Mouse (Mus musculus): ENCODE results near the gene Dbndd2. TPM values are rescaled to one million over a fixed set of nuclear protein-coding genes. Genes with fewer than 3 reads are reported as not detected.

Dbndd2 gene
- 7.4 and 16.5 TPM in 2 replicates for polyA plus RNA-seq (2016; fragmentation: Nextera tagmentation; extraction: Ambion mirVana)

DNA sequence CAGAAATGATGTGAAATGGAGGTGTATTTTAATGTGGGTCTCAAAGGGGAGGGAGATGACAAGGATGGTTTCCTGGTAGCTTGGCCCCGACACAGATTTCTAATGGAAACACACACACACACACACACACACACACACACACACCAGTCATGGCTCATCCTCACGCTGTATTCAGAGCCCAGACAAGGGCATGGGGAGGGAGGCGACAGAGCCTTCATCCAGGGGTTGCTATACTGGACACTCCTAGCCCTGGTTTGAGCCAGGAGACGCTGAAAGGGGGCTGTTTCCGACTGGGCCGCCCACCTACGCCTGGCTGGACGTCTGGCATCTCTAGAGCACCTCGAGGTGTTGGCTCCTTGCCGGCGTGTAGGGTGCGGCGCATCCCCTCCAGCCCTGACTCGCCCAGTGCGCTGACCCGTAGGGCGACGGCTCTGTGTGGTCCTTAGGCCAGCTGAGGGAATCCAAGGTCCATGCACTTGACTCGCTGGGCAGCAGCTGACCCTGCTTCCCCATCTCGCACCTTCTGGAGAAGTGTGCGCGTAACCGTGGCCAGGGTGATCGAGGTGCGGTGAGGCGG is at the start of gene Dbndd2:
Gene Dbndd2 (plus strand): TSS at position 426 of the 577 bp plus-strand sequence.
- peak within 1 kb of the TSS; percentile 96 for H3K4me3 ChIP-seq
- peaks cover 10% of the 10 kb centered on the region for H3K36me3 ChIP-seq
- peaks cover 49% of the 10 kb centered on the region for H3K27me3 ChIP-seq (ENCODE audit: insufficient read depth, poor library complexity, severe bottlenecking)
- WGBS, result 3% methylated on average over 26 of the region's 26 CpGs
- peaks cover 25% of the 10 kb centered on the region for H3K4me1 ChIP-seq
- H3K9me3 ChIP-seq, result no peaks in the 10 kb centered on the region
- no peak for DNase-seq (ENCODE audit: low spot score)
- peak within 1 kb of the TSS; percentile 91 for H3K27ac ChIP-seq

DNA sequence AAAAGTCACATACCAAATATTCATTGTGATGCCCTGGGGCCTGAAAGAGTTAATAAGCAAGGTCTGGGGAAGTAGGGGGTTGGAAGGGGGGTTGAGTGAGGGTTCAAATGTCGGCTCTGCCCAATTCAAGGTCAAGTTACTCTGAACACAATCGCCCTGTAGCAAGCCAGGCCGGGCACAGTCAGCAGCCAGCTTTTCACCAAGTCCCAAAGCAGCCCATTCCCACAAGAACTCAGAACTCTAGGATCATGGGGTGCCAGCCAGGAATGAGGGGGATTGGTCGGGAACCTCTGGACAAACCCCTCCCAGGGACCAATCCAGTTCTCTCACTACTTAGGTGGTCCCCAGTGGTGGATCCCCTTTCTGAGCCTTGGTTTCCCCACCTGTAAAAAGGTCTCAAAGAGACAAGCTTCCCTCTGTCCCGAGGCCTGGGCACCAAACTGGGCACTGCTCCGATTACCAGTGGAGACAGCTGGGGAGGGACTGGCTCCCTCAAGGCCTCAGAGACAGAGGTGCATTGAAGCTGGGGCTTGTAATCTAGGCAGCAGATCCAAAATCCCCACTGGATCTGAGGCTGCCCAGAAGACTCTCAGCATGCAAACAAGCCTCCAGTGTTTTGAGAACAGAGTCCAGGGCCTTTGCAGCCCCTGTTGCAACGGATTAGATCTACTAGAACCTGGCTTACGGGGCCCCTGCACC is 49.5 kb upstream of the Dbndd2 start:
- H3K27me3 ChIP-seq (ENCODE audit: insufficient read depth, poor library complexity, severe bottlenecking), result peaks cover 12% of the 10 kb centered on the region; the same call in 1 of the 2 replicates
- H3K4me1 ChIP-seq, result peaks cover 85% of the 10 kb centered on the region
- 25% methylated on average over 8 of the region's 8 CpGs for WGBS
- H3K4me3 ChIP-seq, result no peak overlapping the region
- no peaks in the 10 kb centered on the region for H3K9me3 ChIP-seq
- no peaks in the 10 kb centered on the region for H3K36me3 ChIP-seq
- peak overlapping the region; percentile 77 for H3K27ac ChIP-seq
- DNase-seq (ENCODE audit: low spot score), result no peak

DNA sequence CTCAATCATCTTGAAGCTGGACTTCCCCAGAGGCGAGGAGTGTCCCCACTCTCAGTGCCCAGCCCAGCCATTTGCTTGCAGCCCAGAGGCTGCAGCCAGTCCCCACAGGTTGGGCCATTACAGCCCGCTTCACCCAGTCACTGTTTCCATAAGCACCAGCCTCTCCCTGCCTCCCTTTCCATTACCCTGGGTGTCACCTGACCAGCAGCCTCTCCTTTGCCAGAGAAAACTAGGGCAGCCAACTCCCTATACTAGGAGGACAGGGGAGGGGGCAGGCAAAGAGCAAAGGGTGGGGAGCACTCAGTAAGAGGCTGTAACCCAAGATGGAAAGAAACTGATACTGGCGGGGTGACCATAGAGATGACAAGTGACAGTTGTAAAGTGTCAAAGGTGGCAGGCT is 48.9 kb upstream of the Dbndd2 start:
- H3K4me3 ChIP-seq, result no peak overlapping the region
- H3K27me3 ChIP-seq (ENCODE audit: insufficient read depth, poor library complexity, severe bottlenecking), result peaks cover 16% of the 10 kb centered on the region; the same call in 1 of the 2 replicates
- no peaks in the 10 kb centered on the region for H3K9me3 ChIP-seq
- WGBS, result 34% methylated on average over 3 of the region's 3 CpGs
- no peak for DNase-seq (ENCODE audit: low spot score)
- H3K36me3 ChIP-seq, result no peaks in the 10 kb centered on the region
- peak overlapping the region; percentile 77 for H3K27ac ChIP-seq
- peaks cover 85% of the 10 kb centered on the region for H3K4me1 ChIP-seq

DNA sequence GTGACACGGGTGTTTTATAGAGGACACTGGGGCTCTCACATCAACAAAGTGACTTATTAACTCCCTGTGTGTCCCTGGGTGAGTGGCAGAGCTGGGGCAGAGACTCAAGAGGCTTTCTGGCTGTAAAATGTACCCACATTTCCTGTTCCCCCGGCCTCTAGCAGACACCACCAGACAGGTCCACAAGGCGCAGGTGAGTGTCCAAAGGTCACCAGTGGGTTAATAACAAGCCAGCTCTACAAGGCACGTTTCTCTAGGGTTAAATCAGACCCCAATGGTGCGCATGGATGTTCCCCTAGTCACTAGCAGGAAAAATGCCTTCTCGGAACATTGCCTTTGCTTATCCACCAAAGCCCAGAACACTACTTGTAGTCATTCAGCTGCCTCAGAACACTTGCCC is 48.2 kb upstream of the Dbndd2 start:
- H3K4me1 ChIP-seq, result peaks cover 84% of the 10 kb centered on the region
- H3K27me3 ChIP-seq (ENCODE audit: insufficient read depth, poor library complexity, severe bottlenecking), result peaks cover 16% of the 10 kb centered on the region; the same call in 1 of the 2 replicates
- no peak for DNase-seq (ENCODE audit: low spot score)
- 68% methylated on average over 6 of the region's 6 CpGs for WGBS
- no peaks in the 10 kb centered on the region for H3K36me3 ChIP-seq
- H3K9me3 ChIP-seq, result no peaks in the 10 kb centered on the region
- no peak overlapping the region for H3K27ac ChIP-seq
- no peak overlapping the region for H3K4me3 ChIP-seq

DNA sequence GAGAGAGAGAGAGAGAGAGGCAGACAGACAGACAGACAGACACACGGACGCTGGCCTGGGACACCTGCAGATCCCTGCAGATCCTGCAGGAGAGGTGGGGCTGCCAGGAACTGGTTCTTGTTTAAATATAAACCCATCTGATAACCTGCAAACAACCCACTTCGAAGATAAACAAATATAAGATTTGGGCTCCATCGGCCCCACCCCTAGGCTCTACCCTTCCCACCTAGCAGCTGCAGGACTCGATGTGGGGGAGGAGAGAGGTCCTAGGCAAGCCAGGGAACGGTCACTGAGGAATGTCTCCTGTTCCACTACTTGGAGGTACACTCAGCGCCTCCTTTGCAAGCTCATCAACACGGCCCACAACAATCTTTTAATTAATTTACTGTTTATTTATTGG is 47.6 kb upstream of the Dbndd2 start:
- DNase-seq (ENCODE audit: low spot score), result no peak
- Histone ChIP-seq H3K36me3 (no peaks in the 10 kb centered on the region), H3K27me3 (ENCODE audit: insufficient read depth, poor library complexity, severe bottlenecking) (peaks cover 16% of the 10 kb centered on the region; the same call in 1 of the 2 replicates), H3K27ac (no peak overlapping the region), H3K4me3 (no peak overlapping the region), H3K9me3 (no peaks in the 10 kb centered on the region), H3K4me1 (peaks cover 82% of the 10 kb centered on the region)
- WGBS, result 45% methylated on average over 8 of the region's 8 CpGs

DNA sequence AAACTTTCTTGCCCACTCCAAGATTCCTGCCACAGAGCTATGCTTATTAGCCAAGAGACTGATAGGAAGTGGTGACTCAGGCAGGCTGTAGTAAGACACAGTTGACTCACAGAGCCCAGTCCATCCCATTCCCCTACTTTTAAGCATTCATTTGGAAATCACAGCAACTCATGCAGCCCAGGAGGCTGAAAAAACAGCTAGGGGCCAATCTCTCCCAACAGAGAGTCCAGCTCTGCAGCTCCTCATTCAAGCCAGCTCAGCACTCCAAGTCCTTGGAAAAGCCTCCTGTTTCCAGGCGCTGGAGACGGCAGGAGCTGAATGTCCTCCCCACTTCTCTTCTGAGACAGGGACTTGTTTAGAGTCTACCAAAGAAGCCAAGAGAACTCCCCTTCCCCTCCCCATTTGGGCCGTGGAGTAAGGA is 46.9 kb upstream of the Dbndd2 start:
- Histone ChIP-seq H3K27ac (no peak overlapping the region), H3K36me3 (no peaks in the 10 kb centered on the region), H3K4me3 (no peak overlapping the region), H3K9me3 (no peaks in the 10 kb centered on the region), H3K4me1 (peaks cover 77% of the 10 kb centered on the region), H3K27me3 (ENCODE audit: insufficient read depth, poor library complexity, severe bottlenecking) (peaks cover 16% of the 10 kb centered on the region; the same call in 1 of the 2 replicates)
- 52% methylated on average over 3 of the region's 3 CpGs for WGBS
- DNase-seq (ENCODE audit: low spot score), result no peak

- Histone ChIP-seq H3K27me3 (ENCODE audit: insufficient read depth, poor library complexity, severe bottlenecking) (peaks cover 16% of the 10 kb centered on the region; the same call in 1 of the 2 replicates), H3K4me3 (no peak overlapping the region), H3K4me1 (peaks cover 70% of the 10 kb centered on the region), H3K27ac (0 out of 2 replicates have a peak overlapping the region, but pooled peaks have one; percentile 5), H3K9me3 (no peaks in the 10 kb centered on the region), H3K36me3 (no peaks in the 10 kb centered on the region)
- 74% methylated on average over 5 of the region's 5 CpGs for WGBS
- DNase-seq (ENCODE audit: low spot score), result no peak
Measured at GRCm38 (mm10) chr2:164440314-164440713, 45.6 kb upstream of the Dbndd2 start.

GRCm38 (mm10) chr2:164441155-164441554 is 44.8 kb upstream of the Dbndd2 start:
- Histone ChIP-seq H3K9me3 (no peaks in the 10 kb centered on the region), H3K36me3 (no peaks in the 10 kb centered on the region), H3K27me3 (ENCODE audit: insufficient read depth, poor library complexity, severe bottlenecking) (peaks cover 16% of the 10 kb centered on the region; the same call in 1 of the 2 replicates), H3K4me1 (peaks cover 62% of the 10 kb centered on the region), H3K27ac (0 out of 2 replicates have a peak overlapping the region, but pooled peaks have one; percentile 56), H3K4me3 (peak overlapping the region; percentile 71)
- no peak for DNase-seq (ENCODE audit: low spot score)
- WGBS, result 45% methylated on average over 8 of the region's 8 CpGs

DNA sequence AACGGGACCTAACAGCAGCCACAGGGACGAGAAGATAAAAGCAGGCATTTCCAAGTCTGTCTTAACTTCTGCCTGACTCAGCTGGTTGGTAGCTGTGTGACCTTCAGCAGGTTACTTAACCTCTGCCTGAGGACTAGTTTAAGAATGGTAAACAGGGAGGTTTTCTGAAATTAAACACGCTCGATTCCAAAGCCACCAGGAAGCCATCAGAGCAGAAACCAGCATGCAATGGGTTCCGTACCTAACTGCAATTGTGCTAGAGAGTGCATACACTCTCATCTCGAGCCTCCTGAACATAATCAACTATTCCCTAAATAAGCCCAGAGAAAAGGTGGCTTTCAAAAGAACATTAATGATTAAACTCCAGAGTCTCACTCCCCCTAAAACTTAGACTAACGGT is 44.2 kb upstream of the Dbndd2 start:
- DNase-seq (ENCODE audit: low spot score), result no peak
- peaks cover 16% of the 10 kb centered on the region; the same call in 1 of the 2 replicates for H3K27me3 ChIP-seq (ENCODE audit: insufficient read depth, poor library complexity, severe bottlenecking)
- H3K4me1 ChIP-seq, result peaks cover 56% of the 10 kb centered on the region
- H3K9me3 ChIP-seq, result no peaks in the 10 kb centered on the region
- H3K4me3 ChIP-seq, result peak overlapping the region; percentile 71
- no peaks in the 10 kb centered on the region for H3K36me3 ChIP-seq
- WGBS, result 33% methylated on average over 7 of the region's 7 CpGs
- H3K27ac ChIP-seq, result peak overlapping the region; percentile 86; the same call in 1 of the 2 replicates

DNA sequence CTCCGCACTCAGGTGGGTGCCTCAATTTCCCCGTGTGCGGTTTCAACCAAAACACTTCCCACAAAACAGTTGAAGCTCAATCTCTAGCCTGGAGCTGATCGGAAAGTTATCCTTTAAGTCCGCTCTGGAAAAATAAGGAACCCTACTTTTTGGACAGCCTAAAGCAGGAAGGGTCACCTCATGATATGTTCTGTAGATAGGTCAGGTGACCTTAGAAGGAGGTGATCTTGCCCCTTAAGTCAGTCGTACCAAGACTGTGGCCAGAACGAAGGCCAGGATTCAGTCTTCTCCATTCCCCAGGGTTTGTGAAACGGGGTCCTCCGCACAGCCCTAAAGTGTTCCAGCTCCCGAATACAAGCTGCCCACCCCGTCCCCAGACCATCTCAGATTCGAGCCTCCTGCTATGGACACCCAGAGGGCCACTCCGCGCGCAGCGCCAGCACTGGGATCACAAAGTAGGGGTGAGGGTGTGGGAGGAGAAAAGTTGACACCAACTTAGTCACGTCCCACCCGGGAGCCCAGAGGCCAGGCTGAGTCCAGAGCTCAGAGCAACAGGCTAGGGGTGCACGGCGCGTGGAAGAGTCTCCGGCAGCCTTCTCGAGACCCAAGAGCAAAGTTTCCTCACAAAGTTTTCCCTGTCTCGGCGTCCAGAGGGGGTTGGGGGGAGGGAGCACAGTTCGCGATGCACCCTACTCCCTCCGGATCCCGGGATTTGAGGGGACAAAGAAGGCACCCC is 43.4 kb upstream of the Dbndd2 start:
- H3K4me3 ChIP-seq, result peak overlapping the region; percentile 71
- peaks cover 48% of the 10 kb centered on the region for H3K4me1 ChIP-seq
- H3K27me3 ChIP-seq (ENCODE audit: insufficient read depth, poor library complexity, severe bottlenecking), result peaks cover 16% of the 10 kb centered on the region; the same call in 1 of the 2 replicates
- H3K27ac ChIP-seq, result peak overlapping the region; percentile 86
- H3K36me3 ChIP-seq, result no peaks in the 10 kb centered on the region
- DNase-seq (ENCODE audit: low spot score), result no peak
- 1% methylated on average over 29 of the region's 29 CpGs for WGBS
- H3K9me3 ChIP-seq, result no peaks in the 10 kb centered on the region

DNA sequence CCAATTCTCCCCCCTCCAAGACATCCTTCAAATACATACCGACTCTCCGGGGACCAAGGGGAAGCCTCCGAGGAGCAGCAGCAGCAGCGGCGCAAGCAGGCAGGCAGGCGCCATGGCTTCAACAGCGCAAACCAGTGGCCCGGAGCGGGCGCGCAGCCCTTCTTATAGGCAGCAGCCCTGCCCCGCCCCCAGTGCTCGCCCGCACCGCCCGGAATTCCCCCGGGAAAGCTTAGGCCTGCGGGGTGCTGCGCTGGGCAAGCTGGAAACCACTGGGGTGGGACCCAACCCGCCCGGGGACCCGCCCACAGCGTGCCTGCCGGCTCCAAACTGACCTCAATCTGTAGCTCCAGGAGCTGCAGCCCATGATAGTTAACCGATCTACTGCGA is 42.9 kb upstream of the Dbndd2 start:
- Histone ChIP-seq H3K36me3 (no peaks in the 10 kb centered on the region), H3K4me3 (peak overlapping the region; percentile 71), H3K4me1 (peaks cover 43% of the 10 kb centered on the region), H3K27me3 (ENCODE audit: insufficient read depth, poor library complexity, severe bottlenecking) (peaks cover 16% of the 10 kb centered on the region; the same call in 1 of the 2 replicates), H3K27ac (peak overlapping the region; percentile 86), H3K9me3 (no peaks in the 10 kb centered on the region)
- peak; percentile 90 for DNase-seq (ENCODE audit: low spot score)
- under 1% methylated on average over 26 of the region's 26 CpGs for WGBS

DNA sequence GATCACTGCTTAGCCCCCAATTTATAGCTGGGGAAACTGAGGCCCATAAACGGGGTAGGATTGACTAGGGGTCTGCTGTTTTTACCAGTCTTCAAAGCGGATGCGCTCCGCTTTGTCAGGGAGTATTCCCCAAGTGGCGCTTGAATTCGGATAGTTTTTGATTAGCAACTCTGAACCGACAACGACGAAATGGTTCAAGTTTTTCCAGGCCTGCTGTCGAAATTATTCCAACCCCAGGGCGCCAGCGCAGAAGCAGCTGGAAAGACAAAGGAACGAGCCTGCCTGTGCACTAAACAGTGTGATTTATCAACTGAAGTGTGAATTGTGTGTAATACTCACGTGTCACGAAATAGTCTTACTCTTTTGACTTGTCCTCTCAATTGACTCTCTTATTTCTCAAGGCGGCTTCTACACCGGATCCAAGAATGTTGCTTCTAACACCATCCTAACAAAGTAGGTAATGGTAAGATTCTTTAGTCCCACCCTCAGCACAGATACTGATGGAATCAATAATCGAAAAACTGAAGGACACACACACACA is 42.4 kb upstream of the Dbndd2 start, which contains the start of gene Sdc4:
Gene Sdc4 (minus strand): TSS at position 428 of the 541 bp plus-strand sequence.
- Histone ChIP-seq H3K9me3 (no peaks in the 10 kb centered on the region), H3K27ac (peak within 1 kb of the TSS; percentile 86), H3K36me3 (no peaks in the 10 kb centered on the region), H3K27me3 (ENCODE audit: insufficient read depth, poor library complexity, severe bottlenecking) (peaks cover 16% of the 10 kb centered on the region; the same call in 1 of the 2 replicates), H3K4me1 (peaks cover 38% of the 10 kb centered on the region), H3K4me3 (peak within 1 kb of the TSS; percentile 71)
- WGBS, result 9% methylated on average over 18 of the region's 18 CpGs
- no peak for DNase-seq (ENCODE audit: low spot score)

Data from heart, embryonic 10.5 days (tissue).